Mouse (Mus musculus) heart, adult 2 months (tissue): ENCODE results near the gene Gm10803.

Experiments
- CTCF ChIP-seq: fragments of 200-600 bp; IDR thresholded peaks from 2 replicates; pipeline ENCODE4 v1.8.1; 2022; ENCODE audit warnings: antibody characterized with exemption, mild to moderate bottlenecking, moderate library complexity
- POLR2A ChIP-seq: fragments of 200-500 bp; IDR thresholded peaks from 2 replicates; pipeline ENCODE4 v1.6.1; 2011; ENCODE audit warnings: mild to moderate bottlenecking, low read depth, low read length, control low read depth; ENCODE audit not compliant: insufficient read depth

GRCm38 (mm10) chr2:93510839-93511238 lies 49.5 kb upstream of the Gm10803 start:
- TF ChIP-seq CTCF (no peak), POLR2A (no peak)
